Mouse (Mus musculus) c-Kit-negative CD71-positive TER-119-positive erythroid progenitor cells, embryonic 14.5 days (primary cell): ENCODE measurements around the gene Cpa1.

Experiments
- DNase-seq: peaks from one replicate; pipeline ENCODE4 v3.0.0-alpha.2; 2013; ENCODE audit warnings: low read depth, low spot score

Cpa1 gene

GRCm38 (mm10) chr6:30673764-30674561, 34.9 kb downstream of the Cpa1 start:
- DNase-seq: no peak

- no peak for DNase-seq
Measured at GRCm38 (mm10) chr6:30674714-30675280, 35.8 kb downstream of the Cpa1 start.

GRCm38 (mm10) chr6:30675281-30675771, 36.3 kb downstream of the Cpa1 start:
- DNase-seq: no peak

GRCm38 (mm10) chr6:30676506-30676905, 37.5 kb downstream of the Cpa1 start:
- DNase-seq: no peak

GRCm38 (mm10) chr6:30677591-30677990, 38.6 kb downstream of the Cpa1 start:
- DNase-seq: no peak

GRCm38 (mm10) chr6:30678482-30678881, 39.5 kb downstream of the Cpa1 start:
- DNase-seq: no peak

GRCm38 (mm10) chr6:30679567-30679966, 40.5 kb downstream of the Cpa1 start:
- no peak for DNase-seq

- DNase-seq: no peak
Measured at GRCm38 (mm10) chr6:30680442-30680841, 41.4 kb downstream of the Cpa1 start.

GRCm38 (mm10) chr6:30681935-30682900, 43.2 kb downstream of the Cpa1 start:
- no peak for DNase-seq

GRCm38 (mm10) chr6:30684570-30684969, 45.6 kb downstream of the Cpa1 start:
- DNase-seq: no peak

GRCm38 (mm10) chr6:30687198-30687597, 48.2 kb downstream of the Cpa1 start:
- DNase-seq: no peak

- DNase-seq: no peak
Measured at GRCm38 (mm10) chr6:30692826-30693225, 53.8 kb downstream of the Cpa1 start.

GRCm38 (mm10) chr6:30693350-30693991, 54.5 kb downstream of the Cpa1 start, which contains the start of gene Cep41:
Gene Cep41 (minus strand): TSS chr6:30693749.
- DNase-seq: peak; percentile 81

GRCm38 (mm10) chr6:30694209-30694608, 55.2 kb downstream of the Cpa1 start:
- DNase-seq: no peak
